Mouse (Mus musculus) brain, embryonic 18.5 days (tissue): Measurements from ENCODE around the gene Fam185a.

Experiments
- DNase-seq: peaks from one replicate; pipeline ENCODE4 v3.0.0-alpha.2; 2012; ENCODE audit warnings: low read depth, low spot score

Gene Fam185a

GRCm38 (mm10) chr5:21493294-21493999, 68.7 kb downstream of the Fam185a start:
- no peak for DNase-seq

GRCm38 (mm10) chr5:21494781-21495180, 70.0 kb downstream of the Fam185a start:
- DNase-seq = no peak

DNA sequence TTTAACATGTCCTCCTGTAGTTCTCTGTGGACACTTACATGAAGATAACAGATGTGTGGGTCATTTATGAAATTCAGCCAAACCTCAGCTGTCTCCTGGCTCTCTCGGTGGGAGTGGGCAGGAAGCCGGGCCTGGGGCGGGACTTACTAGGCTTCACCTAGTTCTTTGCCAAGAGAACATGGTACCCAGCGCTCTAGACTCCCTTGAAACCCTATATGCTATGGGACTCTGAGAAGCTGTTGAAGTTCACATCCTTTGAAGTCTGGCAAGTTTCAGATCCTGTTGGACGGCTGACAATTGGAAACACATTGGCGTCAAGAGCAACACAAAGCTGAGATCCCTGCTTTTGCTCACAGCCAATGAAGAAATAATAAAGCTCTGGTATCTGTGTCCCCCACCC, 71.6 kb downstream of the Fam185a start:
- DNase-seq = peak; percentile 24

DNA sequence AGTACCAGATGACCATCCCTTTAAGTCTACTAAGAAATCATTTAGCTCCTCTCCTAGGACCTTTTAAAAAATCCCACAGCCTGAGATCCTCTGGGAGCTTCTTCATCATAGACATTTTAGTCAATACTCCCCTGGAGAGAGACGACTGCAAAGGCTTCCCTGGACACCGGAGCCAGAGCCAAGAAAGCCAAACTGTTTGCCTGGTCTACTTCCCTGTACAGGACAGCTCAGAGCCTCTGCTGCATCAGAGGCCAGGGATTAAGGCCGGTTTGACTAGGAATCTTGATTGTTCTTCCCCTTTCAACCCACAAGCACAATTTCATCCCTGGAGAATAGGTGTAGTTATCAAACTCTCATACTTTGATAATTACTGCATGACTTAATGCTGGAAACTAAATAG, 72.1 kb downstream of the Fam185a start:
- DNase-seq = no peak

DNA sequence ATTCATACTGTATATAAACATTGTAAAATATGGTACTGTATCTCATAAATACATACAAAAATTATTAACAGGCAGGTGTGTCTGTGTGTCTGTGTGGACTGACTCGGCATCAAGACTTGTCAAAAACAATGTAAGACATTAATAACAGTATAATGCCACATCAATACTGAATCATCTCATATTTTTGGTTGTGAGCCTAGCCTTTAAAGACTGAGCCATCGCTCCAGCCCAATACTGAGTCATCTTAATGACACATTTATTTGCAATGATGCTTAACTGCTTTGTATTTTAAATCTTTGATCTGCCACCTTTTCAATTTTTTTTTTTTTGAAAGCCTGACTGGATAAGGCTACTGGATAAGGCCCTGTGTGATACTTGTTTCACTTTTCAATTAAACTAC, 73.7 kb downstream of the Fam185a start:
- no peak for DNase-seq

- DNase-seq = no peak
These were observed 74.2 kb downstream of the Fam185a start for GRCm38 (mm10) chr5:21498925-21499324.

- DNase-seq = no peak
These were observed 75.4 kb downstream of the Fam185a start for GRCm38 (mm10) chr5:21500133-21500532.

DNA sequence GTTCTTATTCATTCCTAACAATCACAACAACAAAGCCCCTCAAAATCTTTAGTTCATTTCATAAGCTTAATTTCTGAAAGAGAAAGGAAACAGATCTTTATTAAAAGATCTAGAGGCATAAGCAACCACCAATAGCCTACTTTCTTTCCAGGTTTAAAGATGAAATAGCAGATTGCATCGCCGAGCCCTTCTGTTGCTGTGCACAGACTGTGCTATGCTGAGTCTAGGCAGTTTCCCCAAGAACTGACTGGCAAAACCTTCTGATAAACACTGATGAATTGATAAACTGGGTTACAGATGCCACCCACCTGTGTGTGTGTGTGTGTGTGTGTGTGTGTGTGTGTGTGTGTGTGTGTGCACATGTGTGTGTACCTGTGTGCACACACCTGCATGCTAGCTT, 76.2 kb downstream of the Fam185a start:
- DNase-seq = peak; percentile 36

DNA sequence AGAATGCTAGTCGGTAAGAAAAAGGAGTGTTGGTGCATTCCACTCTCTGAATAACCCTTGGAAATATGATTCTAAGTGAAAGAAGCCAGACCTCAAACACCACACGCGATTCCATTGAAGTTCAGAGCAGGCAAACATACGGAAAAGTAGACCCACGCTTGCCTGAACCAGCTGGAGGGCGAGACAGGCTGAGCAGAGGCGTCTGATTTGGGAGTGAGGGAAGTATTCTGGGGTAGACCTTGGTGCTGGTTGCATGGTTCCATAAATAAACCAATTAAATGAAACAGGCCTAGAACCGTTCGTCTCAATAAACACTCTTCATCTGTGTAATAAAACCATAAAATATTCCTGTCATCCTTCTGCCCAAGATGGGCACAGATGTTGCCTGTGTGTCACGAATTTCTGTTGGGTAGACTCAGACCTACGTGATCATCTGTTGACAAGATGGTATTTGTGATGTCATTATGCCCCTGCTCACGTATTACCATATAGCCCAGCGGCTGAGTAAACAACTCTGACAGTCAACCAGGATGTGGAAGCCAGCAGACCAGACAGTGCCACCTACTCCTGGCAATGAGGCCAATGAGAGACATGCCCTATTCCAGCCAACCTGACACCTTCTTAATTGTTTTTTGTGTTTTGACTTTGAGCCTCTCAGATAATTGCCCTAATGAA, 78.3 kb downstream of the Fam185a start:
- no peak for DNase-seq

GRCm38 (mm10) chr5:21505159-21505558, 80.4 kb downstream of the Fam185a start:
- DNase-seq = no peak

DNA sequence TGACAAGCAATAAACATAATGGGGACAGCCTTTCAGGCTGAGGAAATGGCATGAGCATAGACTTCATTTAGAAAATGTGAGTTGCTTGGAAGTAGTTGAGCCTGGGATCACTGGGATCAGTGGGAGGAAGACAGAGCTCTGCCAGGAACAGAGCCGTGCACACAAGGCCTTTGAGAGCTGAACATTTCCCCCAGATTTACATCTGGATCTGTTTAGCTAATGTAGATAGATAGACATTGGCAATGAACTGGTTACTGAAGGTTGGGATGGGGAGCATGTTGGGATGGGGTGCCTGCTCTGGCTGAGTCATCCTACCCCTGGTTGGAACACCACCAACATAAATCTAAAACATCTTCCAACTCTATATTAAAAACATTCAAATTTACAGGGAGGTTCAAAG, 82.1 kb downstream of the Fam185a start:
- no peak for DNase-seq

- no peak for DNase-seq
These were observed 85.0 kb downstream of the Fam185a start for GRCm38 (mm10) chr5:21509801-21510200.

- DNase-seq = no peak
These were observed 88.6 kb downstream of the Fam185a start for GRCm38 (mm10) chr5:21513363-21513762.

GRCm38 (mm10) chr5:21517562-21517961, 92.8 kb downstream of the Fam185a start:
- no peak for DNase-seq

GRCm38 (mm10) chr5:21518207-21518606, 93.4 kb downstream of the Fam185a start:
- DNase-seq = peak; percentile 28

- no peak for DNase-seq
These were observed 94.4 kb downstream of the Fam185a start for GRCm38 (mm10) chr5:21519166-21519565.

GRCm38 (mm10) chr5:21526835-21527485, 102.2 kb downstream of the Fam185a start:
- no peak for DNase-seq

DNA sequence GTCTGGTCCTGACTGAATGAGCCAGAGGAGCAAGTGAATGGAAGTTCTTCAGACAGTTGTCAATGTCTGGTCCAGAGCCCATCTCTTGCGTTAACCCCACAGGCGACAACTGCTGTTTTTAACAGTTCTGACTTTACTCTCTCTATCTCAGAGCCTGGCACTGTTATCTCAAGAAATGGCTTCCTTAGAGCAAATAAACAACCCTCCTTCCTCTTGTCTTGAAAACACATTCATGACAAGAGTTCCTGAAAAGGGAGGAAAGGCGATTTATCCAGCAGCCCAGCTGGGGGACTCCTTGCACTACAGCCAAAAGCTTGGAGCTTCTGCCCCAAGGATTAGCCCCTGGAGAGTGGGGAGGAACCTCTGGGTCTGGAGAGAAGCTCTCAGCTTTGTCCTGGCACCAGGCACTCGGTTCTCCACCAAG, 102.7 kb downstream of the Fam185a start:
- no peak for DNase-seq

DNA sequence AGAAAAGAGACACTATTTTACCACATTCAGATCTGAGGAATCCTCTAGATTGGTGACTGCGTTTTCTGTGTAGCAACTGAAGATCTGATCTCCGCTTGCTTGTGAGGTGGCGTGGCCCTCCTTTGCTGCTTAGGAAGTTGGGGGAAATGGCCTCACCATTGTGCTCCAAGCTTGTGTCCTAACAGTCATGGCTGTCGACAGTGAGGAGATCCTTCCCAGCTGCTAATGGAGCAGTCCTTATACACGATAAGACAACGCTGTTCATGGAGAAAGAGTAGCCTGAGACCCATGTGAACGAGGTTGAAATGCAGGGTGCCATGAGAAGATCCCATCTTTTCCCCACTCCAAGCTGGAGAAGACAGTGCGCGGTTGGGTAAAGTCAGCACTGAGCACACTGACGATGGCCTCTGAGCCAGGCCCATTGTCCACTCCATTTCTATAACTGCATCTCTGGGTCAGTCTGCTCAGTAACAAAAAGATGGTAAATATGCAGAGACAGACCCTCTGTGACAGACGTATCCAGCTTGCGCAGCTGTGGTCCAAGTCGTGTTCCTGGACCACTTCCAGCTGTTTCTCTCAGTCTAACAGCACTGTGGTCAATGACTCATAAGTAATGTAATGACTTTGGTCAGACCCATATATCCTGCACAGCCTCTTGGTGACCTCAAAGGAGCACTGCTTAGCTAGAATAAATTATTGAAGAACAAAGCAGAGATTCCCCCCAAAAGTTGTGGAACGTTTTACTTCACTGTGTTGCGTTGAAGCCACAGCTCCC, 103.5 kb downstream of the Fam185a start:
- no peak for DNase-seq

DNA sequence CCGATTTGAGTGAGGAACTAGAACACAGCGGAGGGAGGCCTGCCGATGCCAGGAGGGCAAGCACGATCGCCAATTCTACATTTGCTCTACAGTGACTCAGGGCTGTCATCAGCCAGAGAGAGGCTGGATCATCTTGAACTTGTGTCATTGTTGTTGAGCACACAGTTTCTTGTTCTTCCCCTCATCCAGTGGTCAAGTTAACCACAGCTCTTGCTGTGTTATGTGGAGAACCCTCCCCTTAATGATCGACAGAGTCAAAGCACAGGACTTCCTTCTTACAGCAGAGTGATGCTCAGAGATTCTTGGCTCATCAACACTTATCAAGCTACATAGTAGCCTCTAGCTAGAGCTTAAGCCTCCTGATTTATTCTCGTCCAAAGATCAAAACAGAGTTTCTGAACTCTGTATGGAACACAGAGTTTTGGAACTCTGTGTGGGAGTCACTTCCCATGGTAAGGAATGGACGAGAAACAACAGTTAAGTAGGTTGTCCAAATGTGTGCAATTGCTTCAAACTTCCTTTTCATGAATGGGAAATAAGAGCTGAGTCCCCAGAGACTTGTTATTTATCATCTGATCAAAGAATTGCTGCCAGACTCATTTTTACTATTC, 104.5 kb downstream of the Fam185a start:
- no peak for DNase-seq
